Mouse (Mus musculus) CH12.LX (cell line): ENCODE data around the gene Olfr1255. TPM values are rescaled to one million over a fixed set of nuclear protein-coding genes. Genes with fewer than 3 reads are reported as not detected.

ENCODE experiments used
- DNase-seq: peaks from one replicate; pipeline ENCODE4 v3.0.0-alpha.2; 2013; ENCODE audit errors: extremely low read depth
- H3K27ac ChIP-seq: 2 replicates; pipeline ENCODE4 v1.5.1; 2012; ENCODE audit warnings: low read depth, mild to moderate bottlenecking, control low read depth, moderate library complexity; ENCODE audit not compliant: insufficient read depth
- H3K27me3 ChIP-seq: replicated peaks from 2 replicates; pipeline ENCODE3; 2012; ENCODE audit warnings: inconsistent platforms
- H3K36me3 ChIP-seq, 2 experiments: replicated peaks in 1 of 2; 2 replicates each; pipeline versions ENCODE3 to v1.6.1; 2012; ENCODE audit warnings: inconsistent platforms in 1 of 2, low read length in 1 of 2, mild to moderate bottlenecking in 1 of 2, mixed read lengths in 1 of 2, moderate library complexity in 1 of 2; ENCODE audit not compliant: control insufficient read depth in 1 of 2, insufficient read depth in 1 of 2
- H3K4me1 ChIP-seq, 2 experiments: 2 replicates each; pipeline ENCODE4 v1.6.1; 2012; ENCODE audit warnings: inconsistent platforms in 1 of 2, moderate library complexity in 1 of 2; ENCODE audit not compliant: insufficient read depth in 2 of 2, control insufficient read depth in 1 of 2
- H3K4me2 ChIP-seq: 2 replicates; pipeline ENCODE4 v1.6.1; 2012; ENCODE audit warnings: low read depth, mild to moderate bottlenecking, control low read depth; ENCODE audit not compliant: poor library complexity, insufficient read depth, severe bottlenecking
- H3K4me3 ChIP-seq, 3 experiments: fragments of 150-350 bp in 1 of 3; sonication (generic) in 1 of 3; replicated peaks in 1 of 3; 2 replicates each; pipeline versions ENCODE3 to v1.5.1; 2011 to 2012; ENCODE audit warnings: low read depth in 2 of 3, low read length in 2 of 3, mild to moderate bottlenecking in 2 of 3, moderate library complexity in 2 of 3, control low read depth in 1 of 3, improper control_type of control experiment in 1 of 3, inconsistent platforms in 1 of 3, mixed read lengths in 1 of 3; ENCODE audit not compliant: poor library complexity in 1 of 3
- H3K79me2 ChIP-seq: replicated peaks from 2 replicates; pipeline ENCODE4 v1.6.1; 2012; ENCODE audit warnings: mild to moderate bottlenecking, moderate library complexity; ENCODE audit not compliant: control insufficient read depth, poor library complexity, insufficient read depth, severe bottlenecking; ENCODE audit errors: extremely low read depth
- H3K9ac ChIP-seq: 2 replicates; pipeline ENCODE4 v1.6.1; 2012; ENCODE audit warnings: low read depth, mild to moderate bottlenecking, control low read depth, moderate library complexity; ENCODE audit not compliant: insufficient read depth
- H3K9me3 ChIP-seq: replicated peaks from 2 replicates; pipeline ENCODE3; 2012; ENCODE audit warnings: low read length, inconsistent platforms, mixed read lengths
- BHLHE40 ChIP-seq: IDR thresholded peaks from 2 replicates; pipeline ENCODE4 v1.6.1; 2011; ENCODE audit warnings: mild to moderate bottlenecking, low read depth, low read length, improper control_type of control experiment
- CHD1 ChIP-seq: IDR thresholded peaks from 2 replicates; pipeline ENCODE4 v1.6.1; 2012; ENCODE audit warnings: low read depth, low read length, improper control_type of control experiment, inconsistent platforms
- CHD2 ChIP-seq: IDR thresholded peaks from 2 replicates; pipeline ENCODE4 v1.6.1; 2011; ENCODE audit warnings: low read length, improper control_type of control experiment
- E2F4 ChIP-seq: IDR thresholded peaks from 2 replicates; pipeline ENCODE4 v1.6.1; 2011; ENCODE audit warnings: low read depth, low read length, improper control_type of control experiment; ENCODE audit not compliant: insufficient replicate concordance
- ELF1 ChIP-seq: IDR thresholded peaks from 2 replicates; pipeline ENCODE4 v1.6.1; 2014; ENCODE audit warnings: low read depth, mild to moderate bottlenecking, inconsistent platforms, low read length, improper control_type of control experiment
- EP300 ChIP-seq: IDR thresholded peaks from 2 replicates; pipeline ENCODE4 v1.6.1; 2011; ENCODE audit warnings: low read length, improper control_type of control experiment
- IRF4 ChIP-seq: IDR thresholded peaks from 2 replicates; pipeline ENCODE4 v1.6.1; 2014; ENCODE audit warnings: low read depth, mild to moderate bottlenecking, inconsistent platforms, low read length, improper control_type of control experiment
- MAX ChIP-seq: IDR thresholded peaks from 2 replicates; pipeline ENCODE4 v1.6.1; 2011; ENCODE audit warnings: low read length, improper control_type of control experiment
- MXI1 ChIP-seq: IDR thresholded peaks from 2 replicates; pipeline ENCODE4 v1.6.1; 2011; ENCODE audit warnings: mild to moderate bottlenecking, low read depth, low read length, improper control_type of control experiment
- MYC ChIP-seq: IDR thresholded peaks from 2 replicates; pipeline ENCODE4 v1.6.1; 2011; ENCODE audit warnings: low read depth, mild to moderate bottlenecking, improper control_type of control experiment, low read length
- NELFE ChIP-seq: IDR thresholded peaks from 2 replicates; pipeline ENCODE4 v1.6.1; 2011; ENCODE audit warnings: low read depth, low read length, improper control_type of control experiment
- PAX5 ChIP-seq: IDR thresholded peaks from 2 replicates; pipeline ENCODE4 v1.6.1; 2012; ENCODE audit warnings: low read length, inconsistent platforms, mixed read lengths
- RCOR1 ChIP-seq: conservative IDR thresholded peaks from 2 replicates; pipeline ENCODE4 v1.6.1; 2012; ENCODE audit warnings: low read depth, mild to moderate bottlenecking, inconsistent platforms, low read length, improper control_type of control experiment
- SIN3A ChIP-seq: IDR thresholded peaks from 2 replicates; pipeline ENCODE4 v1.6.1; 2012; ENCODE audit warnings: low read length, improper control_type of control experiment, inconsistent platforms
- SMC3 ChIP-seq: IDR thresholded peaks from 2 replicates; pipeline ENCODE4 v1.6.1; 2011; ENCODE audit warnings: low read depth, low read length, improper control_type of control experiment
- TBP ChIP-seq: conservative IDR thresholded peaks from 2 replicates; pipeline ENCODE4 v1.6.1; 2011; ENCODE audit warnings: low read depth, low read length, improper control_type of control experiment
- TCF12 ChIP-seq: IDR thresholded peaks from 2 replicates; pipeline ENCODE4 v1.6.1; 2014; ENCODE audit warnings: low read depth, mild to moderate bottlenecking, inconsistent platforms, low read length, improper control_type of control experiment
- USF1 ChIP-seq: IDR thresholded peaks from 2 replicates; pipeline ENCODE4 v1.6.1; 2014; ENCODE audit warnings: low read depth, mild to moderate bottlenecking, inconsistent platforms, low read length, improper control_type of control experiment
- USF2 ChIP-seq: conservative IDR thresholded peaks from 2 replicates; pipeline ENCODE4 v1.6.1; 2011; ENCODE audit warnings: low read depth, low read length, improper control_type of control experiment
- ZC3H11A ChIP-seq: IDR thresholded peaks from 2 replicates; pipeline ENCODE4 v1.6.1; 2012; ENCODE audit warnings: low read depth, mild to moderate bottlenecking, inconsistent platforms, low read length, improper control_type of control experiment
- ZKSCAN1 ChIP-seq: IDR thresholded peaks from 2 replicates; pipeline ENCODE4 v1.6.1; 2012; ENCODE audit warnings: low read depth, inconsistent platforms, low read length, improper control_type of control experiment, borderline replicate concordance
- ZMIZ1 ChIP-seq: IDR thresholded peaks from 2 replicates; pipeline ENCODE4 v1.6.1; 2012; ENCODE audit warnings: low read depth, mild to moderate bottlenecking, inconsistent platforms, low read length, improper control_type of control experiment
- ZNF384 ChIP-seq: IDR thresholded peaks from 2 replicates; pipeline ENCODE4 v1.6.1; 2012; ENCODE audit warnings: low read depth, low read length, improper control_type of control experiment, inconsistent platforms
- dilution Hi-C: fragments of 300-500 bp; cut with MboI; formaldehyde crosslinking; loops from 2 replicates; pipeline ENCODE4 v1.14.3; 2020; ENCODE audit warnings: low sequenced_read_pairs; ENCODE audit not compliant: extremely low pct_unique_long_range_greater_than_20kb, extremely low pct_ligation_motif_present
- in situ Hi-C: fragments of 300-500 bp; cut with MboI; formaldehyde crosslinking; loops from 3 replicates; pipeline ENCODE4 v1.14.3; 2019; ENCODE audit warnings: low sequenced_read_pairs, low pct_ligation_motif_present, low pct_unique_long_range_greater_than_20kb, mixed read lengths
- polyA plus RNA-seq: library from polyadenylated mRNA; unstranded; fragments of >175 nt; gene quantifications from 2 replicates; pipeline ENCODE4 v1.2.1, GENCODE M21; 2012; ENCODE audit warnings: low read depth; ENCODE audit not compliant: insufficient read length
- total RNA-seq, 2 experiments: library from RNA; depleted of rRNA; stranded (reverse); fragments of 300-350 nt in 1 of 2; fragments of >200 nt in 1 of 2; gene quantifications; 2 replicates each; pipeline ENCODE4 v1.2.3; 2012 to 2014

Olfr1255 gene
- total RNA-seq (2012; rRNA removed) (not detected in 2 replicates), total RNA-seq (2014; rRNA removed) (not detected in 2 replicates), polyA plus RNA-seq (not detected in 2 replicates)

GRCm38 (mm10) chr2:89811751-89812150 lies at the start of gene Olfr1255:
TSS of gene Olfr1255 (plus strand) at chr2:89812051.
- Histone ChIP-seq H3K4me2 (no peak within 1 kb of the TSS), H3K9me3 (peaks cover 11% of the 10 kb centered on the region), H3K27ac (no peak within 1 kb of the TSS), H3K4me3 (no peak within 1 kb of the TSS), H3K4me1 (no peaks in the 10 kb centered on the region), H3K27me3 (no peaks in the 10 kb centered on the region), H3K36me3 (no peaks in the 10 kb centered on the region), H3K79me2 (no peaks in the 10 kb centered on the region), H3K9ac (no peak within 1 kb of the TSS)
- dilution Hi-C loops, result no loop called here
- TF ChIP-seq IRF4 (no peak), CHD2 (no peak), TCF12 (no peak), ZKSCAN1 (no peak), BHLHE40 (no peak), MYC (no peak), SIN3A (no peak), USF2 (no peak), EP300 (no peak), ELF1 (no peak), E2F4 (no peak), RCOR1 (no peak), NELFE (no peak), CHD1 (no peak), MXI1 (no peak), MAX (no peak), SMC3 (no peak), ZC3H11A (no peak), ZNF384 (no peak)
- in situ Hi-C loops, result no loop called here
- no peak for DNase-seq

DNA sequence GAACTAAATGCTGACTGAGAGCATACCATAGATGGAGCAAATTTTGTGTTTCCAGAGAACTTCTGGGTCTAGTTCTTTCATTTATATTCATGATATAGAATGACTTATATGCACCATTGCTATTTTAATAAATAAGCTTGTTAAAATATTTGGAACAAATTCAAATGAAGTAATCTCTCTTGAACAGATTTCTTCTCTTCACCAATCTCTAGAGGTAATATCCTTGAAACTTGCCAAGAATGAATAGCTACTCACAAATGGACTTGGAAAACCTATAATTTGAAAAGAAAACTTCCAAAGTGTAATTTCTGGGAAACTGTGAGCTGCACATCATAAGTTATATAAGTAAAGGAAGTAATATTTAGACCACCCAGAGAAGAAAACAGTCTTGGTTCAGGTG lies 18.3 kb upstream of the Olfr1255 start, which contains the start of gene Olfr1254:
Gene Olfr1254 (minus strand): TSS at position 101 of the 400 bp plus-strand sequence.
- no peak for DNase-seq
- no peaks in the 10 kb centered on the region for H3K4me1 ChIP-seq
- TF ChIP-seq PAX5 (no peak), MYC (no peak), CHD2 (no peak), USF1 (no peak), ZC3H11A (no peak), ZMIZ1 (no peak), TBP (no peak)
- no peaks in the 10 kb centered on the region for H3K27me3 ChIP-seq
- dilution Hi-C loops, result no loop called here
- H3K4me2 ChIP-seq, result no peak within 1 kb of the TSS
- H3K4me3 ChIP-seq, result no peak within 1 kb of the TSS
- H3K9me3 ChIP-seq, result peaks cover 8% of the 10 kb centered on the region
- no peak within 1 kb of the TSS for H3K27ac ChIP-seq
- no peaks in the 10 kb centered on the region for H3K36me3 ChIP-seq
- H3K9ac ChIP-seq, result no peak within 1 kb of the TSS
- in situ Hi-C loops, result no loop called here
- no peaks in the 10 kb centered on the region for H3K79me2 ChIP-seq
